Mouse (Mus musculus) neural tube, embryonic 12.5 days (tissue): ENCODE measurements around the gene Zfp341. TPM values are rescaled to one million over a fixed set of nuclear protein-coding genes. Genes with fewer than 3 reads are reported as not detected.

Experiments
- ATAC-seq: fragments of 200-750 bp; cut with Nextera tagmentation; 2 replicates; pipeline ENCODE4 v1.8.0; 2017; ENCODE audit warnings: low read depth, mild to moderate bottlenecking, moderate TSS enrichment, moderate library complexity; ENCODE audit not compliant: low FRiP score
- H3K27ac ChIP-seq: fragments of 300-500 bp; sonication (generic); 2 replicates; pipeline ENCODE4 v1.5.1; 2016
- H3K27me3 ChIP-seq: fragments of 300-500 bp; sonication (generic); replicated peaks from 2 replicates; pipeline ENCODE4 v1.6.1; 2016; ENCODE audit warnings: mild to moderate bottlenecking
- H3K36me3 ChIP-seq: fragments of 300-500 bp; sonication (generic); 2 replicates; pipeline ENCODE4 v1.6.1; 2016; ENCODE audit warnings: mild to moderate bottlenecking
- H3K4me1 ChIP-seq: fragments of 300-500 bp; sonication (generic); 2 replicates; pipeline ENCODE4 v1.6.1; 2016
- H3K4me2 ChIP-seq: fragments of 300-500 bp; sonication (generic); replicated peaks from 2 replicates; pipeline ENCODE4 v1.6.1; 2016; ENCODE audit warnings: mild to moderate bottlenecking
- H3K4me3 ChIP-seq: fragments of 300-500 bp; sonication (generic); 2 replicates; pipeline ENCODE4 v1.5.1; 2016
- H3K9ac ChIP-seq: fragments of 300-500 bp; sonication (generic); 2 replicates; pipeline ENCODE4 v1.6.1; 2016; ENCODE audit warnings: mild to moderate bottlenecking
- H3K9me3 ChIP-seq: fragments of 300-500 bp; sonication (generic); 2 replicates; pipeline ENCODE4 v1.6.1; 2016; ENCODE audit warnings: mild to moderate bottlenecking
- WGBS: fragments of 180-500 bp; shearing (Covaris S2); methylation state at CpG from one replicate; pipeline ENCODE4 v1.1.7; 2016; 5-methylcytosine and 5-hydroxymethylcytosine counted together
- polyA plus RNA-seq: library from polyadenylated mRNA; unstranded; fragments of >200 nt; fragmentation: Nextera tagmentation; extraction: Ambion mirVana; gene quantifications from 2 replicates; pipeline ENCODE4 v1.2.1, GENCODE M21; 2016

Gene Zfp341
- polyA plus RNA-seq, 1 experiment from 2014 or later: 1.1 TPM

DNA sequence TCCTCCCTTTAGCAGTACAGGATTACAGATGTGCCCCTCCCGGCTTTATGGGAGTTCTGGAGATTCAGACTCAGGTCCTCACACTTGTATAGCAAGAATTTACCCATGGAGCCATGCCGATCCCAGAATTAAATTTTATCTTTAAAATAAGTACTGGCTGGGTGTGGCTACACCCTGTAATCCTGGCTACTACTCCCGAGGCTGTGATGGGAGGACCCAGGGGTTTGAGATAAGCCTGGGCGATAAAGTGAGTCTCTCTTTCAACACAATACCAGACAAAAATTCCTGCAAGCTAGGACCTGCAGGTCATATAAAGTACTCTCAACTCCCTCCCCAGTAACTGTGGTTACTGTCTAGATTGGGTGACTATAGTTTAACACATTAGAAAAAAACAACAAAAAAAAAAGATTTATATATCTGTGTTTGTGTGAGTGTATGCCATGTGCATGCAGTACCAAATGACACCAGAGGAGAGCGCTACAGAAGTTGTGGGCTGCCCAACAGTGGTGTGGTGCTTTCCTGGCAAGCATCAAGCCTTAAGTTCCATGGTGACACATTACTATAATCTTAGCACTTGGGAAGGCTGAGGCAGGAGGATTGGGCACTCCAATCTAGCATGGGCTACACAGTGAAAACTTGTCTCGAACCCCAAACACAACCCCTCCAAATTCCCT, 29.8 kb downstream of the Zfp341 start:
- H3K9me3 ChIP-seq: no peaks in the 10 kb centered on the region; the same call in 1 of the 2 replicates
- no peak for ATAC-seq
- H3K4me2 ChIP-seq: no peak overlapping the region
- no peaks in the 10 kb centered on the region for H3K4me1 ChIP-seq
- no peaks in the 10 kb centered on the region for H3K27me3 ChIP-seq
- no peak overlapping the region for H3K27ac ChIP-seq
- H3K36me3 ChIP-seq: peaks cover 34% of the 10 kb centered on the region
- WGBS: 90% methylated on average over 6 of the region's 6 CpGs
- H3K9ac ChIP-seq: no peak overlapping the region
- H3K4me3 ChIP-seq: no peak overlapping the region

DNA sequence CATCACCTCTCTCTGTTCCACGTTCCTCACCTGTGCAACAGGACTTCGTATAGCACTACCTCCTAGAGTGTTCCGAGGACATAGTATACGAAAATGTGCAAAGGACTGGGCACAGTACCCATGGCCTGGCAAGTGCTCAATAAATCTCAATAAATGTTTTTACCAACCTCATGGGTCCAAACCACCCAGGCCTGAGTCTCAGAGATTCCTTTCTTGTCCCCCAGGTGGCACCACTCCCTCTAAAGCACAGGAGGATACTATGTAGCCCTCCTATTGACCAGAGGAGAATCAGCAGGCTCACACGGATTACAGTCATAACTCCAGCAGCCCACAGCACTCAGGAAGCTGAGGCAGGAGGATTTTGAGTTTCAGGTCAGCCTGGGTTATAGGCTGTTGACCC, 33.5 kb downstream of the Zfp341 start:
- H3K4me3 ChIP-seq: no peak overlapping the region
- no peaks in the 10 kb centered on the region for H3K27me3 ChIP-seq
- H3K36me3 ChIP-seq: peaks cover 27% of the 10 kb centered on the region
- H3K4me1 ChIP-seq: no peaks in the 10 kb centered on the region
- H3K9me3 ChIP-seq: 0 out of 2 replicates have a peak, but pooled peaks cover 4% of the 10 kb centered on the region
- ATAC-seq: no peak
- H3K27ac ChIP-seq: no peak overlapping the region
- no peak overlapping the region for H3K9ac ChIP-seq
- 78% methylated on average over 5 of the region's 5 CpGs for WGBS
- no peak overlapping the region for H3K4me2 ChIP-seq

DNA sequence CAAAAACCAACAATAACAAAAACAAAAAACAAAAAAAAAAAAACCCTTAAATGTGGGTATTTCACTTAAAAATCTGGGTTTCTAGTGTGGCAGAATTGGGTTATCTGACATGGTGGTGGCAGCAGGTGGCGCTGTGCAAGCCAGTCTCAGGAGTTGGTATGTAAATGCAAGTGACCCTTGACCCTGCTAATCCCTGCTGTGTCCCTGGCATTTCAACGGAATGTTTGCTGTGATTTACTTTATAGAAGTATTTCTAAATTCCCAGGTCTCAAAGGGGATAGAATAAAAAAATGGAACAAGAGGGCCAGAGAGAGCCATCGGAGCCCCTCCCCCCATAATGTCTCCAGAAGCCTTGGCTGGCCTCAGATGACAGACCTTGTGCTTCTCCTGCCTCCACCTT, 35.0 kb downstream of the Zfp341 start:
- Histone ChIP-seq H3K4me2 (no peak overlapping the region), H3K36me3 (peaks cover 22% of the 10 kb centered on the region), H3K9me3 (0 out of 2 replicates have a peak, but pooled peaks cover 4% of the 10 kb centered on the region), H3K9ac (no peak overlapping the region), H3K4me3 (no peak overlapping the region), H3K27me3 (no peaks in the 10 kb centered on the region), H3K27ac (no peak overlapping the region), H3K4me1 (no peaks in the 10 kb centered on the region)
- 26% methylated on average over 3 of the region's 3 CpGs for WGBS
- ATAC-seq: no peak

DNA sequence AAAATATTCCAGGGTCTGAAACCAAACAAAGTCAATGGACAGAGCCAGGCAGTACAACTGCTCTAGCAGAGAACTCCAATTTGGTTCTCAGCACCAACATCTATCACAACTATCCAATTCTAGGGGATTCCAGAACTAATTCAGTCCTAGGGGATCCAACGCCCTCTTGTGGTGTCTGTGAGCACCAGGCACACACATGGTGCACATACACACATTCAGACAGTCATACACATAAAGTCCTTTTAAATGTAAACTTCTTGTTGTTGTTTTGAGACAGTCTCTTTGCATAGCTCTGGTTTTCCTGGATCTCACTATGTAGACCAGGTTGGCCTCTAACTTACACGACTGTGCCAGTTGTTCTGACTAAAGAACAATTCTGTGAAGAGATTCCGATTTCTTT, 37.3 kb downstream of the Zfp341 start:
- Histone ChIP-seq H3K9me3 (0 out of 2 replicates have a peak, but pooled peaks cover 4% of the 10 kb centered on the region), H3K27me3 (no peaks in the 10 kb centered on the region), H3K27ac (no peak overlapping the region), H3K4me2 (no peak overlapping the region), H3K4me3 (no peak overlapping the region), H3K4me1 (no peaks in the 10 kb centered on the region), H3K36me3 (peaks cover 7% of the 10 kb centered on the region), H3K9ac (no peak overlapping the region)
- no peak for ATAC-seq
- WGBS: 84% methylated on average over 3 of the region's 3 CpGs

DNA sequence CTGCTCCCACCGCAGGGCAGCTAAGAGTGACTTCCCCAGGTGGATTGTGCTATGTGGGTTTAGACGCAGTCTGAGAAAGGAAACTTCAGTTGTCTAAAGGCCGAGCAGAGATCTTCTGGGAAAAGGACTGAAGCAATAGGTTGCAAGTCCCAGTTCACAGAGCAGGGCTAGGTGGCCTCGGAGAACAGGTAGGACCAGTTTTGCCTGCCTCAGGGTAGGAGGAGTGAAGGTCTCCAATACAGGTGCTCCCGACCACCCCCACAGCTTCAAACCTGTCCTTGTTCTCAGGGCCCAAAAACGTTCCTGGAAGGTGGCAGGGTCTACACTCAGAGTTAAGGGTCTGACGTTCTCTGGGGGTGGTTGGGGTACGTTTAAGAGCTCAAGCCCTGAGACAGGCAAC, 38.3 kb downstream of the Zfp341 start, which contains the start of gene Chmp4b:
Gene Chmp4b, plus strand, starts transcription at position 343 of the 400 bp plus-strand sequence.
- Histone ChIP-seq H3K27me3 (no peaks in the 10 kb centered on the region), H3K4me3 (no peak within 1 kb of the TSS), H3K4me1 (no peaks in the 10 kb centered on the region), H3K9ac (no peak within 1 kb of the TSS), H3K9me3 (0 out of 2 replicates have a peak, but pooled peaks cover 4% of the 10 kb centered on the region), H3K36me3 (no peaks in the 10 kb centered on the region), H3K4me2 (no peak within 1 kb of the TSS), H3K27ac (no peak within 1 kb of the TSS)
- ATAC-seq: no peak
- WGBS: 51% methylated on average over 8 of the region's 8 CpGs

DNA sequence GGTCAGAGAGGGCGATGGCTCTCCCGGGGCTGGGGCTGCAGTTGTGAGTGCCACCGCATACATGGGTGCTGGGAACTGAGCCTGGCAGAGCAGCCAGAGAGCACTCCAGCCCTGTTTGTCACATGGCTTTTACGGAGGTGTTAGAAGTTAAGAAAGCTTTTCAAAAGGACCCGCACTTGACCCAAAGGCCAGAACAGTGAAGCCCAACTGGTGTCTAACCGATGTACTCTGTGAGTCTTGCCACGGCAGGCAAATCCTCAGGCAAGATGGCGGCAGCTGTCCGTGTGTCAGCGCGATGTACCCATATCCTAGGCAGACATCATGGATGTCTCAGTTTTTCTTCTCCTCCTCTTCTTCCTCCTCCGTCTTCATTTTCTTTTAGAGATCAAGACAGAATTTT, 41.9 kb downstream of the Zfp341 start:
- no peak overlapping the region for H3K4me3 ChIP-seq
- H3K9ac ChIP-seq: no peak overlapping the region
- 95% methylated on average over 12 of the region's 12 CpGs for WGBS
- no peaks in the 10 kb centered on the region for H3K36me3 ChIP-seq
- no peak overlapping the region for H3K4me2 ChIP-seq
- no peak overlapping the region for H3K27ac ChIP-seq
- 0 out of 2 replicates have a peak, but pooled peaks cover 4% of the 10 kb centered on the region for H3K9me3 ChIP-seq
- peaks cover 22% of the 10 kb centered on the region for H3K4me1 ChIP-seq
- ATAC-seq: no peak
- no peaks in the 10 kb centered on the region for H3K27me3 ChIP-seq

DNA sequence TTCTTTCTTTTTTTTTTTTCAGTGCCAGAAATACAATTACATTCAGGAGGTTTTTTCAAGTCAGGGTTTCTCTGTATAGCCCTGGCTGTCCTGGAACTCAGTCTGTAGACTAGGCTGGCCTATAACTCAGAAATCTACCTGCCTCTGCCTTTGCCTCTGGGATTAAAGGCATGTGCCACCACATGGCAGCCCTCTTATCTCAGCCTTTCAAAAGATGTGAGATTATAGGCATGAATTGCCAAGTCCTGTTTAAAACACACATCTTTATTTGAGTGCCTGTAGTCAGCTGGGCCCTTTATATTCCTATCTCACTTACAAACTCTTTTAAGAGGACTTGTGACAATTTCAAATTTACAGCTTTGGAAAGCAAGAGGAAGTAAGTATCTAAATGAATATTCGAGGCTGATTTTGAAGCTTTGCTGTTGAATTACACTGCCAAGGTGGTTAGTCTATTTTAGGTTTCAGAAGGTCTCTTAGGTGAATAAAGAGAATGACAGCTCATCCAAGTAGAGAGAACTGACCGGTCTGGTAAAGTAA, 42.8 kb downstream of the Zfp341 start:
- Histone ChIP-seq H3K9me3 (no peaks in the 10 kb centered on the region), H3K4me3 (no peak overlapping the region), H3K36me3 (peaks cover 6% of the 10 kb centered on the region; the same call in 1 of the 2 replicates), H3K27me3 (no peaks in the 10 kb centered on the region), H3K4me1 (peaks cover 22% of the 10 kb centered on the region), H3K9ac (no peak overlapping the region), H3K27ac (no peak overlapping the region), H3K4me2 (peak overlapping the region; percentile 91)
- no peak for ATAC-seq
- 87% methylated on average over 2 of the region's 2 CpGs for WGBS

DNA sequence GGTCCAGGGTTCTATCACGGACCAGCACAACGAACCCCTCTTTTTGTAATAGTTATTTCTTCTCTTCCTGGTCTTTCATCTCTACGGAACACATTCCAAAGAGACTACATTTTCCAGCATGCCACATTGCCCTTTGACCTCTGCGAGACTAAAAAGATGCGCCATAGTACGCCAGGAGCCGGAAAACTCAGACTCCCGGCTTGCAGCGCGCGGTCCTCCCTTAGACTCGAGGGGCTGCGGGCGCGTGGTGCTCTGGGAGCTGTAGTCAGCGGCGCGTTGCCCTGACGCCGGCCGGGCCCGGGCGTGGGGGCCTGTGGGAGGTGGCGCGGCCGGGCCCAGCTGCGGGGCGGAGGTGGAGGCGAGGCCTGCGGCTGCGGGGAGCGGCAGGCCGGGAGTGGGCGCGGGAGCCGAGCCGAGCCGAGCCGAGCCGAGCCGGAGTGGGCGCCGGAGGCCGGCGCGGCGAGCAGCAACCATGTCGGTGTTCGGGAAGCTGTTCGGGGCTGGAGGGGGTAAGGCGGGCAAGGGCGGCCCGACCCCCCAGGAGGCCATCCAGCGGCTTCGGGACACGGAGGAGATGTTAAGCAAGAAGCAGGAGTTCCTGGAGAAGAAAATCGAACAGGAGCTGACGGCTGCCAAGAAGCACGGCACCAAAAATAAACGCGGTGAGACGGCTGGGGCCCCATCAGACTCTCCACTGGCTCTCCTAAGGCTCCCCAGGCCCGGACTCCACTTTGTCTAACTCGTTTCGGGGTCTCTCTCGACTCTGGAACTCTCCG, 43.8 kb downstream of the Zfp341 start:
- Histone ChIP-seq H3K4me1 (peaks cover 22% of the 10 kb centered on the region), H3K4me2 (peak overlapping the region; percentile 91), H3K9ac (peak overlapping the region; percentile 86), H3K36me3 (peaks cover 15% of the 10 kb centered on the region; the same call in 1 of the 2 replicates), H3K4me3 (peak overlapping the region; percentile 84), H3K27me3 (no peaks in the 10 kb centered on the region), H3K27ac (peak overlapping the region; percentile 42; the same call in 1 of the 2 replicates), H3K9me3 (no peaks in the 10 kb centered on the region)
- WGBS: 1% methylated on average over 65 of the region's 67 CpGs
- ATAC-seq: peak; percentile 99

DNA sequence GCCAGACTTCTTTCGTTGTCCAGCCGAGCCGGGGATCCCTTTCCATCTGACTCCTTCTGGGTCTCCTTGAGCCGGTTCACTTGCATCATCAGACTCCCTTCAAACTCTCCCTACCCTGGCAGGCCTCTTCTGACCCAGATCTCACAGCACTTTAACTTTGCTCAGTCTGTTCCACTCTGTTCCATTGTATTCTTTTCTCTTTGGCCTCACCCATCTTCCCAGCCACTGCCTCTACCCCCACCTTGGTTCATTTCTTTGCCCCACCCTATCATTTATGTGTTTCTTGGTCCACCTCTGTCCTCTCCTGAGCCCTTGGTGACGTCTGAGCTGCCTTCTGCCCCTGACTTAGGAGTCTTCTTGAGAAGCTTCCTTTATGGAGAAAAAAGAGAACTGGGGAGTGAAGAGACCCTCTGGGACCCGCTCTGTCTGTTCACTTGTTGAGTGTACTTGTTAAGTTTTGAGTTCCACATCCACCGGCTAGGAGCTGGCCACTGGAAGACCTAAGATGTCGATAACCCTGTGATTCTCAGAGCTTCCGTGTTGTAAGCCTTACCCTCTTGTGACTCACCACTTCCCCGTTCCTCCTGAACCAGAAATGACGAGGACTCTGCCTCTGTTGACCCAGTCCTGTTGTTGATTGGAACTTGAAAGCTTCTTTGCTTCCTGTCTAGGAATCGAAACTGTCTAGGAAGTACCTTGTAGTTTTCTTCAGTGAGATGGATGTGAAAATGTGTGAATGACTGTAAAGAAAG, 44.6 kb downstream of the Zfp341 start:
- Histone ChIP-seq H3K4me2 (peak overlapping the region; percentile 91), H3K4me3 (peak overlapping the region; percentile 84), H3K9ac (peak overlapping the region; percentile 86), H3K36me3 (peaks cover 15% of the 10 kb centered on the region; the same call in 1 of the 2 replicates), H3K9me3 (no peaks in the 10 kb centered on the region), H3K4me1 (peaks cover 22% of the 10 kb centered on the region), H3K27me3 (no peaks in the 10 kb centered on the region), H3K27ac (no peak overlapping the region)
- ATAC-seq: peak; percentile 46
- WGBS: 15% methylated on average over 12 of the region's 12 CpGs

DNA sequence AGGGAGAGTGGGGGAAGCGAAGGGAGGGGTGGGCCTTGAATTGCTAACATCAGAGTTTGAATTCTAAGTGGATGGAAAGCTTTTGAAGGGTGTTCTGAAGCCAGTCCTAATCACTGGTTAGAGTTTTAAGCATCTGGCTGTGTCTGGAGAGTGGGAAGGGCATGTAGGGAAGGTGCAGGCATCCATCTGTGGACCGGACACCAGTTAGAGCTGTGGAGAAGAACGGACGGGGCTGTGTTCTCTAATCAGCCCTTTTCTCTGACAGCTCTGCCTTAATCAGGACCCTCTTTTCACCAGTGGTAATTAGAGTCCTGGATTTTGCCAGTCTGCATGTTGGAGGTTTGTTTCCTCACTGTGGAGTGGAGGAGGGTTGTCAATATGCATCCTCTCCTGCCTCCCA, 46.0 kb downstream of the Zfp341 start:
- no peak overlapping the region for H3K27ac ChIP-seq
- H3K4me1 ChIP-seq: peaks cover 22% of the 10 kb centered on the region
- H3K9ac ChIP-seq: peak overlapping the region; percentile 86; the same call in 1 of the 2 replicates
- no peak overlapping the region for H3K4me3 ChIP-seq
- peak overlapping the region; percentile 91 for H3K4me2 ChIP-seq
- H3K27me3 ChIP-seq: no peaks in the 10 kb centered on the region
- H3K9me3 ChIP-seq: no peaks in the 10 kb centered on the region
- 92% methylated on average over 4 of the region's 4 CpGs for WGBS
- peaks cover 15% of the 10 kb centered on the region; the same call in 1 of the 2 replicates for H3K36me3 ChIP-seq
- no peak for ATAC-seq

DNA sequence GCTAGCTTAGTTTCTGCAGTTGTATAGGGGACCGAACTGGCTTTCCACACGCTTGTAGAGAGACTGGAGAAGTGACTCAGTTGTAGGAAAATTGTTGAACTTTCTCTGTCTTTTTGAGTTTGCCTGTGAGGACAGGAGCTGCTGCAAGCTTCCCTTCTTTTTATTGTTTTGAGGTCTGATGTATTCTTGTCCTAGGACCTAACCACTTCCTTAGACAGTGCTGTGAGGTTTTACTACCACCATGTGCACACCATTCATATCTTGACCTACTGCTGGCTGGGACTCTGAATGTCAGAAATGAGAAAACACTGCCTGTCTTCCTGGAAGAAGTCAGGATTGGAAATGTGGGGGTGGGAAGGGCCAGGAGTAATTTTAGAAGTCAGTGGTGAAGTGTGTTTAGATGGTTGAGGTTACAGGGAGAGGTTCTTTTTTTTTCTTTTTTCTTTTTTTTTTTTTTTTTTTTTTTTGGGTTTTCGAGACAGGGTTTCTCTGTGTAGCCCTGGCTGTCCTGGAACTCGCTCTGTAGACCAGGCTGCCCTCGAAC, 46.5 kb downstream of the Zfp341 start:
- peak overlapping the region; percentile 91 for H3K4me2 ChIP-seq
- H3K27ac ChIP-seq: no peak overlapping the region
- peaks cover 15% of the 10 kb centered on the region; the same call in 1 of the 2 replicates for H3K36me3 ChIP-seq
- H3K4me3 ChIP-seq: no peak overlapping the region
- peaks cover 22% of the 10 kb centered on the region for H3K4me1 ChIP-seq
- 78% methylated on average over 4 of the region's 5 CpGs for WGBS
- no peaks in the 10 kb centered on the region for H3K27me3 ChIP-seq
- no peak overlapping the region for H3K9ac ChIP-seq
- ATAC-seq: no peak
- no peaks in the 10 kb centered on the region for H3K9me3 ChIP-seq
